In genomic region chr10:89764457-89765121, GRCm38 (mm10) we compare ENCODE assay signal across 19 mouse cellular contexts. TPM values are rescaled to one million over a fixed set of nuclear protein-coding genes. Genes with fewer than 3 reads are reported as not detected.
A peak's percentile ranks its signal among the peaks of the same experiment; 100 is the strongest.
DNase-seq lines count a peak whose midpoint lies in the region; ATAC-seq lines count a peak whose summit lies in the region.
"Had no signal": no experiment of that assay in that cellular context is flagged by ENCODE, and none has a peak within 500 bp of the region (broad histone marks: within the 10 kb centered on the region; RNA-seq: fewer than 3 reads in every experiment).

No protein-coding gene starts in this region.

- ATAC-seq in heart, embryonic 12.5 days (ENCODE audit: insufficient number of reproducible peaks, low FRiP score), result peak; percentile 55; the same call in 1 of the 2 replicates
- ATAC-seq in liver, embryonic 12.5 days, result peak; percentile 42; the same call in 1 of the 2 replicates
- no peak for ATAC-seq in hindbrain, embryonic 11.5 days (ENCODE audit: low FRiP score)
- ATAC-seq: forebrain, embryonic 15.5 days had no signal

- H3K27me3 ChIP-seq in heart, embryonic 12.5 days (replicated peaks), result no peaks in the 10 kb centered on the region
- H3K27me3 ChIP-seq in liver, embryonic 12.5 days (replicated peaks), result no peaks in the 10 kb centered on the region
- no peaks in the 10 kb centered on the region for H3K27me3 ChIP-seq in hindbrain, embryonic 11.5 days (ENCODE audit: control insufficient read depth, insufficient read depth, low read length)
- H3K27me3 ChIP-seq: CH12.LX; embryonic facial prominence, embryonic 15.5 days; forebrain, embryonic 15.5 days; stomach, embryonic 15.5 days had no signal

- H3K36me3 ChIP-seq in heart, embryonic 12.5 days, result no peaks in the 10 kb centered on the region
- H3K36me3 ChIP-seq in liver, embryonic 12.5 days, result no peaks in the 10 kb centered on the region
- H3K36me3 ChIP-seq in hindbrain, embryonic 11.5 days (ENCODE audit: control insufficient read depth, insufficient read depth, low read length), result no peaks in the 10 kb centered on the region
- H3K36me3 ChIP-seq: embryonic facial prominence, embryonic 15.5 days; forebrain, embryonic 15.5 days; stomach, embryonic 15.5 days had no signal

- H3K9ac ChIP-seq in heart, embryonic 12.5 days, result no peak overlapping the region
- H3K9ac ChIP-seq in liver, embryonic 12.5 days, result no peak overlapping the region
- H3K9ac ChIP-seq in hindbrain, embryonic 11.5 days (ENCODE audit: low read depth, low read length), result no peak overlapping the region
- H3K9ac ChIP-seq: embryonic facial prominence, embryonic 15.5 days; forebrain, embryonic 15.5 days; hindbrain, embryonic 14.5 days; stomach, embryonic 15.5 days had no signal

- intact Hi-C loops in left cerebral cortex, postnatal 4 days (cut with DNase I), result no loop called here

- H3K4me1 ChIP-seq in heart, embryonic 12.5 days (replicated peaks), result peaks cover 22% of the 10 kb centered on the region
- H3K4me1 ChIP-seq in liver, embryonic 12.5 days, result peaks cover 32% of the 10 kb centered on the region
- H3K4me1 ChIP-seq in hindbrain, embryonic 11.5 days (replicated peaks; ENCODE audit: control insufficient read depth, insufficient read depth, low read length), result no peaks in the 10 kb centered on the region
- H3K4me1 ChIP-seq: embryonic facial prominence, embryonic 15.5 days; forebrain, embryonic 15.5 days; midbrain, embryonic 10.5 days had no signal

- H3K4me2 ChIP-seq in heart, embryonic 12.5 days, result no peak overlapping the region
- peak overlapping the region; percentile 39 for H3K4me2 ChIP-seq in liver, embryonic 12.5 days
- H3K4me2 ChIP-seq in hindbrain, embryonic 11.5 days (replicated peaks; ENCODE audit: low read depth, low read length), result no peak overlapping the region
- H3K4me2 ChIP-seq: embryonic facial prominence, embryonic 15.5 days; forebrain, embryonic 15.5 days; hindbrain, embryonic 14.5 days; stomach, embryonic 15.5 days had no signal

- DNase-seq in heart, adult 9 months (ENCODE audit: low spot score in 2 of 2), result no peak
- DNase-seq in thymus, postnatal 14 days, result peak; percentile 38
- no peak for DNase-seq in thymus, postnatal 4 days
- no peak for DNase-seq in hindbrain, embryonic 11.5 days (ENCODE audit: low spot score)
- DNase-seq in cerebellum, adult 18-20 months, result no peak
- no peak for DNase-seq in left cerebral cortex, postnatal 4 days
- DNase-seq: adrenal gland, adult 2 months; gastrocnemius, postnatal 25 days; kidney, adult 2 months; lung, adult 18-20 months; right cerebral cortex, postnatal 4 days had no signal

- H3K27ac ChIP-seq in heart, embryonic 12.5 days (ENCODE audit: poor library complexity, severe bottlenecking), result peak overlapping the region; percentile 58
- H3K27ac ChIP-seq in liver, embryonic 12.5 days, result peak overlapping the region; percentile 60
- H3K27ac ChIP-seq in hindbrain, embryonic 11.5 days (ENCODE audit: low read depth, low read length), result no peak overlapping the region
- H3K27ac ChIP-seq: embryonic facial prominence, embryonic 15.5 days; forebrain, embryonic 15.5 days; hindbrain, embryonic 14.5 days; midbrain, embryonic 10.5 days; stomach, embryonic 15.5 days had no signal

- 55% methylated on average over 9 of the region's 9 CpGs for WGBS in heart, embryonic 12.5 days
- 20% methylated on average over 9 of the region's 9 CpGs for WGBS in liver, embryonic 12.5 days (ENCODE audit: insufficient replicate concordance)
- WGBS in hindbrain, embryonic 11.5 days, result 88% methylated on average over 9 of the region's 9 CpGs

- no peaks in the 10 kb centered on the region for H3K9me3 ChIP-seq in heart, embryonic 12.5 days (replicated peaks)
- H3K9me3 ChIP-seq in liver, embryonic 12.5 days (replicated peaks), result no peaks in the 10 kb centered on the region
- H3K9me3 ChIP-seq in hindbrain, embryonic 11.5 days (ENCODE audit: control insufficient read depth, low read length), result no peaks in the 10 kb centered on the region
- H3K9me3 ChIP-seq: embryonic facial prominence, embryonic 15.5 days; forebrain, embryonic 15.5 days; midbrain, embryonic 10.5 days; stomach, embryonic 15.5 days had no signal

- no peak overlapping the region for H3K4me3 ChIP-seq in heart, embryonic 12.5 days
- no peak overlapping the region for H3K4me3 ChIP-seq in liver, embryonic 12.5 days
- H3K4me3 ChIP-seq in hindbrain, embryonic 11.5 days (ENCODE audit: low read depth, low read length), result no peak overlapping the region
- H3K4me3 ChIP-seq: embryonic facial prominence, embryonic 15.5 days; forebrain, embryonic 15.5 days; midbrain, embryonic 10.5 days; stomach, embryonic 15.5 days had no signal

RNA-seq across cellular contexts. Expression of gene Uhrf1bp1l, which starts 19.8 kb away (rescaled TPM):
- 21.9 and 25.3 TPM in 2 replicates for polyA plus RNA-seq in heart, embryonic 12.5 days (2016; fragmentation: Nextera tagmentation; extraction: Ambion mirVana)
- 14.5 and 14.8 TPM in 2 replicates for polyA plus RNA-seq in liver, embryonic 12.5 days (2016; fragmentation: Nextera tagmentation; extraction: Ambion mirVana)
- polyA plus RNA-seq in hindbrain, embryonic 11.5 days (2014; fragmentation: Nextera tagmentation; extraction: Ambion mirVana), result 33.2 and 33.4 TPM in 2 replicates
- total RNA-seq in left cerebral cortex, postnatal 4 days (2021), result 10 to 100 TPM; 51.1 to 53.3 TPM

RNA-seq across cellular contexts. Expression of gene Actr6, which starts 32.5 kb away (rescaled TPM):
- 27.4 and 27.7 TPM in 2 replicates for polyA plus RNA-seq in heart, embryonic 12.5 days (2016; fragmentation: Nextera tagmentation; extraction: Ambion mirVana)
- polyA plus RNA-seq in liver, embryonic 12.5 days (2016; fragmentation: Nextera tagmentation; extraction: Ambion mirVana), result 19.1 and 21.5 TPM in 2 replicates
- polyA plus RNA-seq in hindbrain, embryonic 11.5 days (2014; fragmentation: Nextera tagmentation; extraction: Ambion mirVana), result 41.9 and 45.1 TPM in 2 replicates
- total RNA-seq in left cerebral cortex, postnatal 4 days (2021), result 10 to 100 TPM; 26.8 to 28.5 TPM
